Mouse (Mus musculus) CD8-positive naive resting alpha-beta T cell, adult 57 days (primary cell): Measurements from ENCODE around the gene Akap8l. TPM values are rescaled to one million over a fixed set of nuclear protein-coding genes. Genes with fewer than 3 reads are reported as not detected.

ENCODE experiments used
- total RNA-seq: library from RNA; stranded (reverse); gene quantifications from one replicate; pipeline ENCODE4 v1.2.4, GENCODE M21; 2023

The Akap8l gene
- 186 TPM for total RNA-seq

DNA sequence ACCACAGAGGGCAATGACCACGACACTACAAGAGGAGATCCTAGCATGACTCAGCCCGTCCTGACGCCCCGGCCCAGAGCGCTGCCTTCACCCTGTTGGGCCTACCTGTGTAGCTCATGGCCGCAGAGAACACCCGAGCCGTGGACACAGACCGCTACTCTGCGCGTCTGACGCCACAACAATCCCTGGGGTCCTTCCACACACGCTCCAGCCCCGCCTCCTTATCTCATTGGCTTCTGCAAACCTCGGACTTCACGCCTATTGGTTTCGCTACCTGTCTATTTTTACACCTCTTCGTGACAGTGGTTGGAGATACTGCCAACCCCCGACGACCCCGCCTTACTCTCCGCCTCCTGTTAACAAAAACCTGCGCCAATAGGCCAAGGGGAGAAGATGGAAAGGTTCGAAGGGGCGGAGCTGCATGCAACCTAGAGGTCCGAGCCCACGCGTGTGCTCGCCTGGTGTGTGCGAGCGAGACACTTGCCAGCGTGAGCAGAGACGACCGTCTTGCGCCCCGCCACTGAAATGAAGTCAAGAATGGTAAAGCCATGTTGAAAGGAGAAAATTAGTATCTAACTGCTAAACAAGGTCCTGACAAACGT, at the start of gene Akap8l:
TSS of gene Akap8l (minus strand) at position 226 of the 602 bp plus-strand sequence.

GRCm38 (mm10) chr17:32389101-32389659, 38.8 kb upstream of the Akap8l start, which contains the start of gene Wiz:
Gene Wiz, minus strand, starts transcription at chr17:32389439.

DNA sequence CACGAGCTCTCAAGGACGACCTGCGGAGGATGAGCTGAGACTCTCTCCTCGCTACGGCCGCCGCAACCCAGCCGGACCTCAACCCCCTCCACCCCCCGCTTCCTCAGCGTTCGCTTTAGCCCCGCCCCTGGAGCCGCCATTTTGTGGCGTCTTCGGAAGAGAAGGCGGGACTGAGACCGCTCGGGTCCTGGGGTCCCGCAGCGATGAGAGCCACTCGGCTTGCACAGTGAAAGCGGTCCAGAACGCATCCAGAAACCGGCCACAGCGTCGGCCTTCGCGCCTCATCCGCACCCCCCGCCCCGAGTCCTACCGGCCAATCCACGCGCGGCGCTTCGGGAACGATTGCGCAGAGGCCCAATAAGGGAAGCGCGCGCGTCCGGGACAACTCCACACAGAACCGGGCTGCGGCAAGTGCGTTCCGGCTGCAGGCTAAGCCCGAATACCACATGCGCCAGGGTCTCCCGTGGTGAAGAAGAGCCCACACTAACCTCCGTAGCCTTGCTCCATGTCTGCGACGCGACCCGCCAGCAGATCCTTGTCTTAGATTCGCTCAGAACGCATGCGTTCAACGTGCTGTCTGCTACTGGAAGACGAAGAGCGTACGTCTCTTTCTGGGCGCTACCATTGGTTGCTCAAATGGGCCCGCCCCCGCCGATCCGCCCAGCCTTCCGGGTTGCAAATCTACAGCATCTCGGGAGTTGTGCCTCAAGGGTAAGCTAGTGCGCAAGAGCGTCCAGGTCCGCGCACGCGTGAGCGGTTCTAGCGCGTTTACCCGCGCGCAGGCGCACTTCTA, 29.6 kb downstream of the Akap8l start, which contains the start of gene Akap8:
TSS of gene Akap8 (minus strand) at position 642 of the 793 bp plus-strand sequence.

DNA sequence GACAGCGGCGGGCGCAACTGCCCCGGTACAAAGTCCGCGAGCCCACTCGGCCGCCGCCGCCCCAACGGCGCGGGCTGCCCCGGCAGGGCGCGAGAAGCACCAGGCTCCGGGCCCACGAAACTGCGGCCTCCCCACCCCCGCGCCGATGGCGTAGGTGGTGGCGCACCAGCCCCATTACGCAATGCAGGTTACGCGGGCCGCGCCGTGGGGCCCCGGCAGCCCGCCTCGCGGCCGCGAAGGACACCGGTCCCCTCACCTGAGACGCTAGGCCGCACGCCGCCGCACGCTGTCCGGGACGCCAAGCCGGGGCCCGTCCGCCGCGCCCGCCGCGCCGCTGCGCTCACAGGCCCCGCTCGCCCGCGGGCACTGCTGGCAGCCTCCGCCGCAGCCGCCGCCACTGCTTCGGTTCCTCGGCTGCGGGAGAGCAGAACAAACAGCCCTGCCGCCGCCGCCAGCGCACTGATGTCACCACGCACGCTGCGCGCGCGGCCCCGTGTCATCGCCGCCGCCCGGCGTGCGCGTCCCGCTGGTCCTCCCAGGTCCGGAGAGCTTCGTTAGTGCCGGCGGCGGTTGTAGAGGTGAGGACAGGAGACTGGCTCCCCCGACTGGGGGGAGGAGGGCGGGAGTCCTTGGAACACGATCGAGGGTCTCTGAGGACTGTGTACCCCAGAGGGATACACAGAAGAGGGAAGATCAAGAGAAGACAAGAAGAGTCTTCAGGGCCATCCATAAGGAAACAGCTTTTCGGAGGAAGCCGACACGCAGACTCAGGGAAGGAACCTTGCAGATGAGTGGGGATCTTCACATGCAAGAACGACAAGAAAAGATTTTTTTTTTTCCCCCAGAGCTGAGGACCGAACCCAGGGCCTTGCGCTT, 65.9 kb downstream of the Akap8l start, which contains the start of gene Brd4:
TSS of gene Brd4 (minus strand) at position 461 of the 876 bp plus-strand sequence.

Other genes starting within 250 kb of the Akap8l start
- gene Notch3, start 183.8 kb downstream of the Akap8l start, total RNA-seq: 0.18 TPM
- gene Ephx3, start 161.1 kb downstream of the Akap8l start, total RNA-seq: 3.6 TPM
- 275 TPM for gene Brd4, start 65.9 kb downstream of the Akap8l start, total RNA-seq
- gene Akap8, start 29.4 kb downstream of the Akap8l start, total RNA-seq: 284 TPM
- gene Wiz, start 38.8 kb upstream of the Akap8l start, total RNA-seq: 32.1 TPM
- gene Rasal3, start 53.0 kb upstream of the Akap8l start, total RNA-seq: 562 TPM
- gene Pglyrp2, start 73.6 kb upstream of the Akap8l start, total RNA-seq: 69.5 TPM
- gene Cyp4f39, start 102.1 kb upstream of the Akap8l start, total RNA-seq: not detected
- gene Cyp4f17, start 155.4 kb upstream of the Akap8l start, total RNA-seq: 0.86 TPM
- 3.8 TPM for gene Cyp4f16, start 186.0 kb upstream of the Akap8l start, total RNA-seq